Mouse (Mus musculus) forebrain, embryonic 16.5 days (tissue): Measurements from ENCODE around the gene Fbxw14. TPM values are rescaled to one million over a fixed set of nuclear protein-coding genes. Genes with fewer than 3 reads are reported as not detected.
"Not testable (repeated sequence)": the region's sequence is repeated elsewhere in the genome, so short reads cannot be mapped to it uniquely, and the experiment has no call there.

Experiments
- ATAC-seq: fragments of 200-750 bp; cut with Nextera tagmentation; 2 replicates; pipeline ENCODE4 v1.8.0; 2017; ENCODE audit warnings: mild to moderate bottlenecking, moderate library complexity
- H3K27ac ChIP-seq: fragments of 300-500 bp; sonication (generic); 2 replicates; pipeline ENCODE4 v1.5.1; 2014; ENCODE audit warnings: low read length, control low read depth
- H3K27me3 ChIP-seq: fragments of 300-500 bp; sonication (generic); replicated peaks from 2 replicates; pipeline ENCODE4 v1.6.1; 2014; ENCODE audit warnings: low read length; ENCODE audit not compliant: control insufficient read depth, insufficient read depth
- H3K36me3 ChIP-seq: fragments of 300-500 bp; sonication (generic); 2 replicates; pipeline ENCODE4 v1.6.1; 2014; ENCODE audit not compliant: control insufficient read depth, insufficient read depth
- H3K4me1 ChIP-seq: fragments of 300-500 bp; sonication (generic); replicated peaks from 2 replicates; pipeline ENCODE4 v1.6.1; 2014; ENCODE audit warnings: low read length; ENCODE audit not compliant: control insufficient read depth, insufficient read depth
- H3K4me2 ChIP-seq: fragments of 300-500 bp; sonication (generic); 2 replicates; pipeline ENCODE4 v1.6.1; 2014; ENCODE audit warnings: mild to moderate bottlenecking, low read length, control low read depth
- H3K4me3 ChIP-seq: fragments of 300-500 bp; sonication (generic); replicated peaks from 2 replicates; pipeline ENCODE4 v1.5.1; 2014; ENCODE audit warnings: mild to moderate bottlenecking, low read length, control low read depth
- H3K9ac ChIP-seq: fragments of 300-500 bp; sonication (generic); replicated peaks from 2 replicates; pipeline ENCODE4 v1.6.1; 2014; ENCODE audit warnings: low read depth, low read length, control low read depth
- H3K9me3 ChIP-seq: fragments of 300-500 bp; sonication (generic); 2 replicates; pipeline ENCODE4 v1.6.1; 2016; ENCODE audit warnings: low read length; ENCODE audit not compliant: control insufficient read depth
- WGBS: fragments of 180-500 bp; shearing (Covaris S2); extraction: QIAGEN DNeasy Blood & Tissue Kit; methylation state at CpG from one replicate; pipeline ENCODE4 v1.1.7; 2014; 5-methylcytosine and 5-hydroxymethylcytosine counted together
- polyA plus RNA-seq: library from polyadenylated mRNA; unstranded; fragments of >200 nt; fragmentation: Nextera tagmentation; extraction: Ambion mirVana; gene quantifications from 2 replicates; pipeline ENCODE4 v1.2.1, GENCODE M21; 2015

Fbxw14 gene
- polyA plus RNA-seq: not detected in 2 replicates

GRCm38 (mm10) chr9:109287576-109287975 lies at the start of gene Fbxw14:
Gene Fbxw14, minus strand, starts transcription at chr9:109287676.
- not testable (repeated sequence) for H3K36me3 ChIP-seq, H3K9me3 ChIP-seq, H3K4me1 ChIP-seq, H3K4me3 ChIP-seq, H3K9ac ChIP-seq, H3K4me2 ChIP-seq, H3K27me3 ChIP-seq, ATAC-seq, H3K27ac ChIP-seq
- no CpG with 5 or more reads among the region's 1 CpGs for WGBS

- WGBS: 78% methylated on average over 2 of the region's 2 CpGs
- no peaks in the 10 kb centered on the region for H3K27me3 ChIP-seq
- ATAC-seq: no peak
- H3K36me3 ChIP-seq: no peaks in the 10 kb centered on the region
- no peak overlapping the region for H3K4me3 ChIP-seq
- no peaks in the 10 kb centered on the region for H3K9me3 ChIP-seq
- H3K27ac ChIP-seq: no peak overlapping the region
- no peak overlapping the region for H3K9ac ChIP-seq
- no peak overlapping the region for H3K4me2 ChIP-seq
- H3K4me1 ChIP-seq: no peaks in the 10 kb centered on the region
These were observed 24.4 kb downstream of the Fbxw14 start for GRCm38 (mm10) chr9:109263041-109263440.

- H3K4me1 ChIP-seq: no peaks in the 10 kb centered on the region
- H3K27ac ChIP-seq: no peak within 1 kb of the TSS
- H3K36me3 ChIP-seq: no peaks in the 10 kb centered on the region
- no peaks in the 10 kb centered on the region for H3K9me3 ChIP-seq
- no peak within 1 kb of the TSS for H3K9ac ChIP-seq
- ATAC-seq: no peak
- H3K4me3 ChIP-seq: no peak within 1 kb of the TSS
- H3K4me2 ChIP-seq: no peak within 1 kb of the TSS
- no peaks in the 10 kb centered on the region for H3K27me3 ChIP-seq
- WGBS: 87% methylated on average over 1 of the region's 1 CpGs
These were observed 52.8 kb downstream of the Fbxw14 start, which contains the start of gene Fbxw20 for GRCm38 (mm10) chr9:109234654-109235053. Gene Fbxw20, minus strand, starts transcription at chr9:109234754.

Other genes with a start within 250 kb of the Fbxw14 start
- gene Shisa5, start 249.1 kb downstream of the Fbxw14 start, polyA plus RNA-seq: 52.4 and 52.7 TPM in 2 replicates
- gene Trex1, start 227.9 kb downstream of the Fbxw14 start, polyA plus RNA-seq: 16.1 and 17.9 TPM in 2 replicates
- gene Atrip, start 213.6 kb downstream of the Fbxw14 start, polyA plus RNA-seq: 36.0 and 38.3 TPM in 2 replicates
- 16.9 and 17.5 TPM in 2 replicates for gene Ccdc51, start 205.2 kb downstream of the Fbxw14 start, polyA plus RNA-seq
- 505 and 526 TPM in 2 replicates for gene Tma7, start 205.1 kb downstream of the Fbxw14 start, polyA plus RNA-seq
- gene Plxnb1, start 192.3 kb downstream of the Fbxw14 start, polyA plus RNA-seq: 18.6 and 22.1 TPM in 2 replicates
- gene Fbxw21, start 125.6 kb downstream of the Fbxw14 start, polyA plus RNA-seq: not detected in 2 replicates
- 0.27 TPM in 1 of 2 replicates, not detected in the other for gene Fbxw13, start 91.7 kb downstream of the Fbxw14 start, polyA plus RNA-seq
- gene Fbxw20, start 52.9 kb downstream of the Fbxw14 start, polyA plus RNA-seq: not detected in 2 replicates
- gene Fbxw28, start 52.0 kb upstream of the Fbxw14 start, polyA plus RNA-seq: not detected in 2 replicates
- gene Fbxw22, start 116.6 kb upstream of the Fbxw14 start, polyA plus RNA-seq: not detected in 2 replicates
- not detected in 2 replicates for gene Fbxw16, start 161.5 kb upstream of the Fbxw14 start, polyA plus RNA-seq
- gene Fbxw19, start 208.2 kb upstream of the Fbxw14 start, polyA plus RNA-seq: not detected in 2 replicates